Comparison of ENCODE assay signal across 11 mouse cellular contexts in genomic region chr2:5417158-5418032, GRCm38 (mm10).
DNase-seq lines count a peak whose midpoint lies in the region; ATAC-seq lines count a peak whose summit lies in the region.
"Had no signal": no experiment of that assay in that cellular context is flagged by ENCODE, and none has a peak within 500 bp of the region (broad histone marks: within the 10 kb centered on the region; RNA-seq: fewer than 3 reads in every experiment).

No protein-coding gene starts in this region.

- H3K4me2 ChIP-seq in kidney, embryonic 16.5 days (replicated peaks; ENCODE audit: low read depth, low read length) = no peak overlapping the region
- H3K4me2 ChIP-seq in kidney, embryonic 14.5 days (replicated peaks; ENCODE audit: low read depth, low read length) = no peak overlapping the region
- no peak overlapping the region for H3K4me2 ChIP-seq in hindbrain, embryonic 13.5 days
- no peak overlapping the region for H3K4me2 ChIP-seq in forebrain, embryonic 13.5 days
- H3K4me2 ChIP-seq: midbrain, embryonic 13.5 days had no signal

- no peaks in the 10 kb centered on the region for H3K9me3 ChIP-seq in kidney, embryonic 16.5 days (ENCODE audit: low read length)
- no peaks in the 10 kb centered on the region for H3K9me3 ChIP-seq in kidney, embryonic 14.5 days (ENCODE audit: control insufficient read depth, low read length)
- H3K9me3 ChIP-seq in hindbrain, embryonic 13.5 days = no peaks in the 10 kb centered on the region
- H3K9me3 ChIP-seq in forebrain, embryonic 13.5 days (replicated peaks) = no peaks in the 10 kb centered on the region
- H3K9me3 ChIP-seq: midbrain, embryonic 13.5 days had no signal

- no peak for ATAC-seq in kidney, embryonic 16.5 days (ENCODE audit: low FRiP score, low TSS enrichment)
- no peak for ATAC-seq in kidney, embryonic 14.5 days (ENCODE audit: low FRiP score, low TSS enrichment)
- peak; percentile 79 for ATAC-seq in CD4-positive, CD25-positive, alpha-beta regulatory T cell, adult 4 months
- ATAC-seq in hindbrain, embryonic 13.5 days (ENCODE audit: low FRiP score) = no peak
- ATAC-seq in forebrain, embryonic 13.5 days = no peak
- ATAC-seq: midbrain, embryonic 13.5 days; Patski had no signal

- H3K27me3 ChIP-seq in kidney, embryonic 16.5 days (ENCODE audit: insufficient read depth, low read length) = no peaks in the 10 kb centered on the region
- H3K27me3 ChIP-seq in kidney, embryonic 14.5 days (ENCODE audit: control insufficient read depth, insufficient read depth, low read length) = no peaks in the 10 kb centered on the region
- H3K27me3 ChIP-seq in hindbrain, embryonic 13.5 days = no peaks in the 10 kb centered on the region
- H3K27me3 ChIP-seq in forebrain, embryonic 13.5 days = no peaks in the 10 kb centered on the region
- H3K27me3 ChIP-seq: midbrain, embryonic 13.5 days had no signal

- H3K27ac ChIP-seq in kidney, embryonic 16.5 days (ENCODE audit: low read length) = peak overlapping the region; percentile 23; the same call in 1 of the 2 replicates
- no peak overlapping the region for H3K27ac ChIP-seq in kidney, embryonic 14.5 days (ENCODE audit: low read depth, low read length)
- no peak overlapping the region for H3K27ac ChIP-seq in hindbrain, embryonic 13.5 days
- no peak overlapping the region for H3K27ac ChIP-seq in forebrain, embryonic 13.5 days
- H3K27ac ChIP-seq: midbrain, embryonic 13.5 days had no signal

- no peak overlapping the region for H3K4me3 ChIP-seq in kidney, embryonic 16.5 days (ENCODE audit: low read length)
- H3K4me3 ChIP-seq in kidney, embryonic 14.5 days (ENCODE audit: low read length) = no peak overlapping the region
- no peak overlapping the region for H3K4me3 ChIP-seq in hindbrain, embryonic 13.5 days
- H3K4me3 ChIP-seq in forebrain, embryonic 13.5 days = no peak overlapping the region
- H3K4me3 ChIP-seq: midbrain, embryonic 13.5 days had no signal

- no peaks in the 10 kb centered on the region for H3K36me3 ChIP-seq in kidney, embryonic 16.5 days (ENCODE audit: insufficient read depth, low read length)
- no peaks in the 10 kb centered on the region for H3K36me3 ChIP-seq in kidney, embryonic 14.5 days (ENCODE audit: control insufficient read depth, insufficient read depth, low read length)
- H3K36me3 ChIP-seq in hindbrain, embryonic 13.5 days = no peaks in the 10 kb centered on the region
- no peaks in the 10 kb centered on the region for H3K36me3 ChIP-seq in forebrain, embryonic 13.5 days (ENCODE audit: poor library complexity, severe bottlenecking)
- H3K36me3 ChIP-seq: midbrain, embryonic 13.5 days had no signal

- 0 out of 2 replicates have a peak, but pooled peaks cover 6% of the 10 kb centered on the region for H3K4me1 ChIP-seq in kidney, embryonic 16.5 days (ENCODE audit: insufficient read depth, low read length)
- no peaks in the 10 kb centered on the region for H3K4me1 ChIP-seq in kidney, embryonic 14.5 days (ENCODE audit: control insufficient read depth, insufficient read depth, low read length)
- H3K4me1 ChIP-seq in hindbrain, embryonic 13.5 days (replicated peaks) = no peaks in the 10 kb centered on the region
- H3K4me1 ChIP-seq in forebrain, embryonic 13.5 days = peaks cover under 1% of the 10 kb centered on the region; the same call in 1 of the 2 replicates
- H3K4me1 ChIP-seq: midbrain, embryonic 13.5 days had no signal

- no peak overlapping the region for H3K9ac ChIP-seq in kidney, embryonic 16.5 days (replicated peaks; ENCODE audit: low read length)
- H3K9ac ChIP-seq in kidney, embryonic 14.5 days (ENCODE audit: low read depth, low read length) = no peak overlapping the region
- H3K9ac ChIP-seq in hindbrain, embryonic 13.5 days = no peak overlapping the region
- H3K9ac ChIP-seq in forebrain, embryonic 13.5 days = no peak overlapping the region
- H3K9ac ChIP-seq: midbrain, embryonic 13.5 days had no signal

- DNase-seq in cerebellum, adult 11 months = peak; percentile 32
- peak; percentile 27 for DNase-seq in lung, postnatal 10 days
- DNase-seq in retina, postnatal 1 day = no peak
- DNase-seq: layer of hippocampus, adult 9-11 months had no signal

- WGBS in kidney, embryonic 16.5 days = 55% methylated on average over 6 of the region's 6 CpGs
- 63% methylated on average over 6 of the region's 6 CpGs for WGBS in kidney, embryonic 14.5 days
- 87% methylated on average over 6 of the region's 6 CpGs for WGBS in hindbrain, embryonic 13.5 days
- WGBS in forebrain, embryonic 13.5 days = 82% methylated on average over 6 of the region's 6 CpGs
